In genomic region chr7:49343752-49344484, GRCm38 (mm10) we compare ENCODE assay signal across 12 mouse cellular contexts.
DNase-seq lines count a peak whose midpoint lies in the region; ATAC-seq and TF ChIP-seq lines count a peak whose summit lies in the region.
"Had no signal": no experiment of that assay in that cellular context is flagged by ENCODE, and none has a peak within 500 bp of the region (broad histone marks: within the 10 kb centered on the region; RNA-seq: fewer than 3 reads in every experiment).

No protein-coding gene starts in this region.

- TF ChIP-seq POLR2A in myocyte (IDR thresholded peaks at IDR 0.05; ENCODE audit: insufficient read length, low read depth), result no peak

- peaks cover 54% of the 10 kb centered on the region for H3K27me3 ChIP-seq in forebrain, embryonic 10.5 days (ENCODE audit: poor library complexity, severe bottlenecking)
- no peaks in the 10 kb centered on the region for H3K27me3 ChIP-seq in forebrain, postnatal 0 days (ENCODE audit: insufficient read depth, low read length)
- peaks cover 7% of the 10 kb centered on the region for H3K27me3 ChIP-seq in hindbrain, embryonic 12.5 days
- H3K27me3 ChIP-seq in hindbrain, embryonic 11.5 days (ENCODE audit: control insufficient read depth, insufficient read depth, low read length), result 0 out of 2 replicates have a peak, but pooled peaks cover 2% of the 10 kb centered on the region
- peaks cover 14% of the 10 kb centered on the region for H3K27me3 ChIP-seq in embryonic facial prominence, embryonic 12.5 days
- no peaks in the 10 kb centered on the region for H3K27me3 ChIP-seq in myocyte (ENCODE audit: control insufficient read depth, insufficient read depth, insufficient read length)
- H3K27me3 ChIP-seq: intestine, embryonic 15.5 days had no signal

- DNase-seq in forebrain, embryonic 10.5 days (ENCODE audit: extremely low spot score, low spot score), result no peak
- DNase-seq in forebrain, postnatal 0 days, result no peak
- no peak for DNase-seq in hindbrain, embryonic 11.5 days (ENCODE audit: low spot score)
- no peak for DNase-seq in layer of hippocampus, postnatal 10 days (ENCODE audit: low spot score in 2 of 2)
- no peak for DNase-seq in MN1 (ENCODE audit: low spot score)
- DNase-seq: adrenal gland, postnatal 36 days; right cerebral cortex, postnatal 4 days had no signal

- 64% methylated on average over 4 of the region's 4 CpGs for WGBS in forebrain, embryonic 10.5 days
- WGBS in forebrain, postnatal 0 days, result 54% methylated on average over 4 of the region's 4 CpGs
- WGBS in hindbrain, embryonic 12.5 days, result 31% methylated on average over 4 of the region's 4 CpGs
- WGBS in hindbrain, embryonic 11.5 days, result 31% methylated on average over 4 of the region's 4 CpGs
- WGBS in embryonic facial prominence, embryonic 12.5 days, result 42% methylated on average over 4 of the region's 4 CpGs

- no peaks in the 10 kb centered on the region for H3K79me2 ChIP-seq in myocyte (ENCODE audit: control insufficient read depth, insufficient read depth)

- H3K4me1 ChIP-seq in forebrain, embryonic 10.5 days, result peaks cover 51% of the 10 kb centered on the region
- peaks cover 12% of the 10 kb centered on the region for H3K4me1 ChIP-seq in forebrain, postnatal 0 days (ENCODE audit: insufficient read depth)
- H3K4me1 ChIP-seq in hindbrain, embryonic 12.5 days, result peaks cover 50% of the 10 kb centered on the region
- H3K4me1 ChIP-seq in hindbrain, embryonic 11.5 days (replicated peaks; ENCODE audit: control insufficient read depth, insufficient read depth, low read length), result peaks cover 19% of the 10 kb centered on the region
- peaks cover 14% of the 10 kb centered on the region for H3K4me1 ChIP-seq in embryonic facial prominence, embryonic 12.5 days

- H3K27ac ChIP-seq in forebrain, embryonic 10.5 days, result peak overlapping the region; percentile 57; the same call in 1 of the 2 replicates
- no peak overlapping the region for H3K27ac ChIP-seq in forebrain, postnatal 0 days (ENCODE audit: low read depth, low read length)
- H3K27ac ChIP-seq in hindbrain, embryonic 12.5 days, result no peak overlapping the region
- H3K27ac ChIP-seq in hindbrain, embryonic 11.5 days (ENCODE audit: low read depth, low read length), result no peak overlapping the region
- no peak overlapping the region for H3K27ac ChIP-seq in embryonic facial prominence, embryonic 12.5 days
- H3K27ac ChIP-seq: intestine, embryonic 15.5 days had no signal

- no peak for ATAC-seq in forebrain, postnatal 0 days
- no peak for ATAC-seq in hindbrain, embryonic 12.5 days (ENCODE audit: low FRiP score)
- no peak for ATAC-seq in hindbrain, embryonic 11.5 days (ENCODE audit: low FRiP score)
- 0 out of 2 replicates have a peak, but pooled peaks have one; percentile 7 for ATAC-seq in embryonic facial prominence, embryonic 12.5 days (ENCODE audit: insufficient number of reproducible peaks, insufficient read depth, low FRiP score, low TSS enrichment)

- no peak overlapping the region for H3K9ac ChIP-seq in forebrain, postnatal 0 days
- no peak overlapping the region for H3K9ac ChIP-seq in hindbrain, embryonic 12.5 days
- H3K9ac ChIP-seq in hindbrain, embryonic 11.5 days (ENCODE audit: low read depth, low read length), result no peak overlapping the region
- H3K9ac ChIP-seq in embryonic facial prominence, embryonic 12.5 days, result no peak overlapping the region
- H3K9ac ChIP-seq: intestine, embryonic 15.5 days had no signal

- no peak overlapping the region for H3ac ChIP-seq in myocyte (ENCODE audit: control insufficient read depth, insufficient read length)

- no peaks in the 10 kb centered on the region for H3K9me3 ChIP-seq in forebrain, embryonic 10.5 days
- H3K9me3 ChIP-seq in forebrain, postnatal 0 days (ENCODE audit: low read length), result no peaks in the 10 kb centered on the region
- no peaks in the 10 kb centered on the region for H3K9me3 ChIP-seq in hindbrain, embryonic 12.5 days (replicated peaks)
- H3K9me3 ChIP-seq in hindbrain, embryonic 11.5 days (ENCODE audit: control insufficient read depth, low read length), result no peaks in the 10 kb centered on the region
- H3K9me3 ChIP-seq in embryonic facial prominence, embryonic 12.5 days, result no peaks in the 10 kb centered on the region
- H3K9me3 ChIP-seq: intestine, embryonic 15.5 days had no signal

- no peak overlapping the region for H3K4me3 ChIP-seq in forebrain, embryonic 10.5 days
- H3K4me3 ChIP-seq in forebrain, postnatal 0 days (ENCODE audit: low read depth, low read length), result no peak overlapping the region
- H3K4me3 ChIP-seq in hindbrain, embryonic 12.5 days, result no peak overlapping the region
- H3K4me3 ChIP-seq in hindbrain, embryonic 11.5 days (ENCODE audit: low read depth, low read length), result no peak overlapping the region
- no peak overlapping the region for H3K4me3 ChIP-seq in embryonic facial prominence, embryonic 12.5 days
- H3K4me3 ChIP-seq in myocyte, result no peak overlapping the region
- H3K4me3 ChIP-seq: erythroblast, embryonic 14.5 days had no signal

- H3K4me2 ChIP-seq in forebrain, postnatal 0 days (ENCODE audit: low read depth), result no peak overlapping the region
- H3K4me2 ChIP-seq in hindbrain, embryonic 12.5 days (replicated peaks), result peak overlapping the region; percentile 19; the same call in 1 of the 2 replicates
- no peak overlapping the region for H3K4me2 ChIP-seq in hindbrain, embryonic 11.5 days (replicated peaks; ENCODE audit: low read depth, low read length)
- 0 out of 2 replicates have a peak overlapping the region, but pooled peaks have one; percentile 10 for H3K4me2 ChIP-seq in embryonic facial prominence, embryonic 12.5 days (replicated peaks)
- H3K4me2 ChIP-seq in myocyte (ENCODE audit: low read depth), result peak overlapping the region; percentile 58

- TF ChIP-seq CTCF in forebrain, postnatal 0 days (IDR thresholded peaks at IDR 0.05; ENCODE audit: low read depth), result no peak

- H3K36me3 ChIP-seq in forebrain, embryonic 10.5 days (replicated peaks), result no peaks in the 10 kb centered on the region
- H3K36me3 ChIP-seq in forebrain, postnatal 0 days (ENCODE audit: insufficient read depth), result no peaks in the 10 kb centered on the region
- H3K36me3 ChIP-seq in hindbrain, embryonic 12.5 days, result no peaks in the 10 kb centered on the region
- no peaks in the 10 kb centered on the region for H3K36me3 ChIP-seq in hindbrain, embryonic 11.5 days (ENCODE audit: control insufficient read depth, insufficient read depth, low read length)
- H3K36me3 ChIP-seq in embryonic facial prominence, embryonic 12.5 days, result no peaks in the 10 kb centered on the region
- no peaks in the 10 kb centered on the region for H3K36me3 ChIP-seq in myocyte (ENCODE audit: control insufficient read depth, insufficient read depth)
- H3K36me3 ChIP-seq: intestine, embryonic 15.5 days had no signal

TF ChIP-seq in myocyte, 11 proteins besides CTCF, POLR2A, EP300 and RAD21:
- TF ChIP-seq POLR2AphosphoS2 (IDR thresholded peaks at IDR 0.05; ENCODE audit: insufficient read length, low read depth) (no peak), MYOD1 (IDR thresholded peaks at IDR 0.05; ENCODE audit: control insufficient read depth in 1 of 3, insufficient read length in 2 of 3, low read depth in 2 of 3) (peak in 2 of 3 experiments; percentile 78 to 88), TCF12 (IDR thresholded peaks at IDR 0.05; ENCODE audit: insufficient read depth, poor library complexity, severe bottlenecking) (peak; percentile 3), MYOG (IDR thresholded peaks at IDR 0.05; ENCODE audit: control insufficient read depth in 1 of 3, insufficient read depth in 1 of 3, insufficient read length in 2 of 3, low read depth in 2 of 3) (peak in 1 of 3 experiments; percentile 77)

Comparison
In these comparisons a context has a peak if more than half of its experiments do, and no peak if none do; other contexts are left out.
1. H3K4me2 ChIP-seq: peak in hindbrain, embryonic 12.5 days (single experiment), embryonic facial prominence, embryonic 12.5 days (single experiment) and myocyte (single experiment); none in forebrain, postnatal 0 days (single experiment) and hindbrain, embryonic 11.5 days (single experiment).